Mouse (Mus musculus): ENCODE measurements around the gene Tmc2.

GRCm38 (mm10) chr2:130166311-130167214 lies 28.4 kb upstream of the Tmc2 start:
- TF ChIP-seq CTCF (IDR thresholded peaks at IDR 0.05; ENCODE audit: borderline replicate concordance, control insufficient read depth, extremely low read depth, insufficient read depth, low read length, poor library complexity) (no peak), POLR2A (IDR thresholded peaks at IDR 0.05; ENCODE audit: control insufficient read depth, extremely low read depth, insufficient read depth, low read length, poor library complexity) (no peak)

Measured in thymus, adult 2 months (tissue).